Mouse (Mus musculus): ENCODE measurements around the gene Dcpp1. TPM values are rescaled to one million over a fixed set of nuclear protein-coding genes. Genes with fewer than 3 reads are reported as not detected.

Gene Dcpp1
- total RNA-seq, 2 experiments from 2014 or later: not detected

GRCm38 (mm10) chr17:23931157-23931556 is 50.5 kb downstream of the Dcpp1 start:
- DNase-seq: no peak

Other genes with a start within 250 kb of the Dcpp1 start
- under 1 TPM; 0.48 to 0.50 TPM for gene Mmp25, start 235.6 kb upstream of the Dcpp1 start, total RNA-seq (2021)
- under 1 TPM in 1 of 2 experiments, not detected in 1; 0.14 TPM for gene Bicdl2, start 220.4 kb upstream of the Dcpp1 start, total RNA-seq (2021)
- gene Hcfc1r1, start 207.3 kb upstream of the Dcpp1 start, total RNA-seq (2021): 100 to 1,000 TPM; 214 to 238 TPM
- gene Thoc6, start 207.0 kb upstream of the Dcpp1 start, total RNA-seq (2021): 10 to 100 TPM; 24.8 to 28.8 TPM
- gene Tnfrsf12a, start 203.4 kb upstream of the Dcpp1 start, total RNA-seq (2021): 100 to 1,000 TPM; 212 to 246 TPM
- not detected for gene Cldn6, start 201.6 kb upstream of the Dcpp1 start, total RNA-seq (2021)
- gene Cldn9, start 196.8 kb upstream of the Dcpp1 start, total RNA-seq (2021): not detected
- gene 1520401A03Rik, start 158.1 kb upstream of the Dcpp1 start, total RNA-seq (2021): not detected
- 10 to 100 TPM; 16.6 to 16.7 TPM for gene Pkmyt1, start 154.5 kb upstream of the Dcpp1 start, total RNA-seq (2021)
- 10 to 100 TPM; 19.1 to 19.3 TPM for gene Paqr4, start 140.0 kb upstream of the Dcpp1 start, total RNA-seq (2021)
- not detected for gene Kremen2, start 135.0 kb upstream of the Dcpp1 start, total RNA-seq (2021)
- 10 to 100 TPM; 32.8 to 33.4 TPM for gene Flywch1, start 109.3 kb upstream of the Dcpp1 start, total RNA-seq (2021)
- 1 to 10 TPM; 1.2 to 2.2 TPM for gene Flywch2, start 94.8 kb upstream of the Dcpp1 start, total RNA-seq (2021)
- gene Srrm2, start 90.3 kb upstream of the Dcpp1 start, total RNA-seq (2021): 100 to 1,000 TPM; 275 to 287 TPM
- gene Elob, start 51.7 kb upstream of the Dcpp1 start, total RNA-seq (2021): 100 to 1,000 TPM; 413 to 427 TPM
- gene Prss33, start 44.8 kb upstream of the Dcpp1 start, total RNA-seq (2021): not detected
- not detected for gene Prss32, start 37.0 kb upstream of the Dcpp1 start, total RNA-seq (2021)
- gene Prss41, start 36.7 kb upstream of the Dcpp1 start, total RNA-seq (2021): not detected
- not detected for gene Prss21, start 12.8 kb upstream of the Dcpp1 start, total RNA-seq (2021)
- gene Dcpp2, start within 50 bp of the Dcpp1 start, total RNA-seq (2021): not detected
- not detected for gene Dcpp3, start 36.6 kb downstream of the Dcpp1 start, total RNA-seq (2021)
- not detected for gene Sbp, start 60.8 kb downstream of the Dcpp1 start, total RNA-seq (2021)
- gene Sbpl, start 74.4 kb downstream of the Dcpp1 start, total RNA-seq (2021): not detected
- not detected for gene Prss30, start 99.7 kb downstream of the Dcpp1 start, total RNA-seq (2021)
- not detected for gene Prss22, start 117.2 kb downstream of the Dcpp1 start, total RNA-seq (2021)
- gene Prss27, start 157.3 kb downstream of the Dcpp1 start, total RNA-seq (2021): not detected
- 10 to 100 TPM; 25.4 to 26.0 TPM for gene Kctd5, start 192.6 kb downstream of the Dcpp1 start, total RNA-seq (2021)

Measured in heart, postnatal 4 days (tissue).